Mouse (Mus musculus): ENCODE results near the gene Slc2a5. TPM values are rescaled to one million over a fixed set of nuclear protein-coding genes. Genes with fewer than 3 reads are reported as not detected.

Slc2a5 gene
- polyA plus RNA-seq, 1 experiment, result 2.2 TPM

DNA sequence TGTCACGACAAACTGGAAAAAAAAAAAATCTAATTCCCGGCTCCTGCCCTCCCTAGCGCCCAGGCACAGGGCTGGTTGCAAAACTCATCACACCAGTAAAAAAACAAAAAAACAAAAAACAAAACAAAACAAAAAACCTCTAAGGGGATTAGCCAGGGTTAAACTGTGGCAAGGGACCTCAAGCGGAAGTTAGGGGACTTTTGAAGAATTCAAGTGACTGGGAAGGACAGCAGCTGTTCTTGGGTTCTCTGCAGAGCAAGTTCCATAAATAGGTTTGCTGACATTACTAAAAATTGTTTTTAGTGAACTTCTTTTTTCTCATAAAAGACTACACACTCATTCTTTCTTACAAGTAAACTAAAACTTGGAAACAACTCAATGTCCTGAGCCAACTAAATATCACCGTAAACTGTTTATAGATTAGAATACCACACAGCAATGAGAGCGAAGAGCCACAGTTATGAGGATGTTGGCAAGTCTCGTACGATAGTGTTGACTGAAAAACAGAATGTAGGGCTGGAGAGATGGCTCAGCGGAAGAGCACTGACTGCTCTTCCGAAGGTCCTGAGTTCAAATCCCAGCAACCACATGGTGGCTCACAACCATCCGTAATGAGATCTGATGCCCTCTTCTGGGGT, 38.6 kb upstream of the Slc2a5 start:
- 92% methylated on average over 11 of the region's 11 CpGs for WGBS
- no peak for DNase-seq

DNA sequence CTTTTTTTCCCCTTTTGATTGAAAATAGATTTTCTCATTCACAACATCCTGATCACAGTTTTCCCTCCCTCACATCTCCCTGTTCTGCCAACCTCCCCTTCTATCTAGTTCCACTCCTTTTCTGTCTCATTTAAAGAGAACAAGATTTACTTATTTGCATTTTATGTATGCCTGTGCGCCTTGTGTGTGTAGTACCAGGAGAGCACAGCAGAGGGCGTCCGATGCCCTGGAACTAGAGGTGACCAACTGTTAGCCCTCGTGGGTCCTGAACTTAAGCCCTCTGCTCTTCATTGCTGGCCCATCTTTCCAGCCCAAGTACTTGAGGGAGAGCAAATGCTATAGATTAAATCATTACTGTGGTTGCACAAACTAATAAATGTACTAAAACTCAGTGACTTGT, 33.7 kb upstream of the Slc2a5 start:
- TF ChIP-seq POLR2A (IDR thresholded peaks at IDR 0.05; ENCODE audit: borderline replicate concordance, insufficient read depth, low read length) (no peak), CTCF (IDR thresholded peaks at IDR 0.05; ENCODE audit: borderline replicate concordance, insufficient read depth, low read depth, low read length) (no peak)
- H3K27ac ChIP-seq (ENCODE audit: insufficient read depth, low read length), result no peak overlapping the region
- no peak overlapping the region for H3K4me3 ChIP-seq (replicated peaks; ENCODE audit: insufficient read depth, low read depth, low read length)
- DNase-seq, result no peak
- 83% methylated on average over 4 of the region's 4 CpGs for WGBS
- peaks cover 13% of the 10 kb centered on the region for H3K4me1 ChIP-seq (ENCODE audit: control insufficient read depth, insufficient read depth, low read length)
- H3K27me3 ChIP-seq (ENCODE audit: control insufficient read depth, insufficient read depth, low read length), result no peaks in the 10 kb centered on the region

More for the DNA sequence above, 38.6 kb upstream of the Slc2a5 start:
- Histone ChIP-seq H3K27ac (ENCODE audit: insufficient read depth, low read length) (no peak overlapping the region), H3K27me3 (ENCODE audit: control insufficient read depth, insufficient read depth, low read length) (no peaks in the 10 kb centered on the region), H3K4me3 (replicated peaks; ENCODE audit: insufficient read depth, low read depth, low read length) (no peak overlapping the region), H3K4me1 (ENCODE audit: control insufficient read depth, insufficient read depth, low read length) (no peaks in the 10 kb centered on the region)
- no peak for TF ChIP-seq POLR2A (IDR thresholded peaks at IDR 0.05; ENCODE audit: borderline replicate concordance, insufficient read depth, low read length)
- no peak for TF ChIP-seq CTCF (IDR thresholded peaks at IDR 0.05; ENCODE audit: borderline replicate concordance, insufficient read depth, low read depth, low read length)

GRCm38 (mm10) chr4:150086841-150087160, 32.3 kb upstream of the Slc2a5 start:
- DNase-seq, result no peak
- Histone ChIP-seq H3K4me3 (replicated peaks; ENCODE audit: insufficient read depth, low read depth, low read length) (peak overlapping the region; percentile 75), H3K4me1 (ENCODE audit: control insufficient read depth, insufficient read depth, low read length) (peaks cover 13% of the 10 kb centered on the region), H3K27ac (ENCODE audit: insufficient read depth, low read length) (no peak overlapping the region), H3K27me3 (ENCODE audit: control insufficient read depth, insufficient read depth, low read length) (no peaks in the 10 kb centered on the region)
- 10% methylated on average over 7 of the region's 7 CpGs for WGBS
- TF ChIP-seq POLR2A (IDR thresholded peaks at IDR 0.05; ENCODE audit: borderline replicate concordance, insufficient read depth, low read length) (no peak), CTCF (IDR thresholded peaks at IDR 0.05; ENCODE audit: borderline replicate concordance, insufficient read depth, low read depth, low read length) (no peak)

DNA sequence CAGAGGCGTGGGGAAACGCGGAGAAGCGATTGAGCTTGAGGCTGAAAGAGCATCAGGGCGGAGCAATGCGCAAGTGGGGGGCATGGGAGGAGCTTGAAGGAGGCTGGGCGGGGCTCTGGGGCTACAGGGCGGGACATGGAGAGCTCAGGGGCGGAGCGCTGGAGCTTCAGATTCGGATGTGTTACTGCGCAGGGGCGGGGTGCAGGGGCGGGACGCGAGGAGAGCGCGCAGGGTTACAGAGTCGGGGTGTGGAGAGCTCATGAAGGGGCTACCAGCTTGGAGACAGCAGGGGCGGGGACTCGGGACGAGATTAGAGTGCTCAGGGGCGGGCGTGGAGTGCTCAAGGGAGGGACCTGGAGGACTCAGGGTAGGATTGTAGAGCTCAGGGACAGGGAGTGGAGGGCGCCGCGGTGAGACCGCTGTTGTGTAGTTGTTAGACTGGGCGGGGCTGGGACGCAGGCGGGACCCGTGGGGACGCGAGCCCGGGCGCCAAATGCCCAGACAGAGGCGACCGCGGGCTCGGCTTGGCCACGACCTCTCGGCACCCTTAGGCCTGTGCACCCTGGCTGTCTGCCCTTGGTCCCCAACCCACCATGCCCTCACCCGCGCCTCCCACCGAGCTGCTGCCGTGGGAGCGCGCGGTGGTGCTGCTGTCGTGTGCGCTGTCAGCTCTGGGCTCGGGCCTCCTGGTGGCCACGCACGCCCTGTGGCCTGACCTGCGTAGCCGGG, 31.8 kb upstream of the Slc2a5 start, which contains the start of gene Gpr157:
Gene Gpr157 (plus strand): TSS at position 205 of the 729 bp plus-strand sequence.
- WGBS, result under 1% methylated on average over 55 of the region's 56 CpGs
- peaks cover 13% of the 10 kb centered on the region for H3K4me1 ChIP-seq (ENCODE audit: control insufficient read depth, insufficient read depth, low read length)
- peak within 1 kb of the TSS; percentile 75 for H3K4me3 ChIP-seq (replicated peaks; ENCODE audit: insufficient read depth, low read depth, low read length)
- no peaks in the 10 kb centered on the region for H3K27me3 ChIP-seq (ENCODE audit: control insufficient read depth, insufficient read depth, low read length)
- TF ChIP-seq CTCF (IDR thresholded peaks at IDR 0.05; ENCODE audit: borderline replicate concordance, insufficient read depth, low read depth, low read length) (peak; percentile 23; the same call in 1 of the 2 replicates), POLR2A (IDR thresholded peaks at IDR 0.05; ENCODE audit: borderline replicate concordance, insufficient read depth, low read length) (no peak)
- H3K27ac ChIP-seq (ENCODE audit: insufficient read depth, low read length), result no peak within 1 kb of the TSS
- peak; percentile 89 to 90 for DNase-seq

GRCm38 (mm10) chr4:150087890-150088530, 31.1 kb upstream of the Slc2a5 start:
- no peak overlapping the region for H3K27ac ChIP-seq (ENCODE audit: insufficient read depth, low read length)
- peak overlapping the region; percentile 75 for H3K4me3 ChIP-seq (replicated peaks; ENCODE audit: insufficient read depth, low read depth, low read length)
- DNase-seq, result peak in 1 of 2 experiments; percentile 28
- TF ChIP-seq CTCF (IDR thresholded peaks at IDR 0.05; ENCODE audit: borderline replicate concordance, insufficient read depth, low read depth, low read length) (no peak), POLR2A (IDR thresholded peaks at IDR 0.05; ENCODE audit: borderline replicate concordance, insufficient read depth, low read length) (no peak)
- 27% methylated on average over 29 of the region's 29 CpGs for WGBS
- peaks cover 13% of the 10 kb centered on the region for H3K4me1 ChIP-seq (ENCODE audit: control insufficient read depth, insufficient read depth, low read length)
- no peaks in the 10 kb centered on the region for H3K27me3 ChIP-seq (ENCODE audit: control insufficient read depth, insufficient read depth, low read length)

DNA sequence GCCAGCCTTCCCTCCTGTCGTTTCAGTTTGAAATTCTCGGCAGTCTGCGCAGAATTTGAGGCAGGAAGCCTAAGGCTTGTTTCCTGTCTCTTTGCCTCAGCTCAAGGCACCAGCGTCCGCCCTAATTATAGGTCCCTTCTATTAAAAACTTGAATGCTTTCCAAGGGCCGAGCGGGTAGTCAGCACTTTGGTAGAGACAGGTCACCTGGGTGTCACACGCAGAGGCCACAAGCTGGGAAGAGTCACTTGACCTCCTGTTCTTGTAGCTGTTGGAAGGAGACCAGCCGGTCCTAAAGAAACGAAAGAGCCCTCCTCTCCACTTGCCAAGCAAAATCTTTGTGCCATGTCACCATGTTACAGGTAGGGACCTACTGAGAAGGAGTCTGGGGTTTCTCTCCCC, 30.0 kb upstream of the Slc2a5 start:
- peak; percentile 46 to 51 for DNase-seq
- H3K4me3 ChIP-seq (replicated peaks; ENCODE audit: insufficient read depth, low read depth, low read length), result no peak overlapping the region
- peaks cover 13% of the 10 kb centered on the region for H3K4me1 ChIP-seq (ENCODE audit: control insufficient read depth, insufficient read depth, low read length)
- 26% methylated on average over 10 of the region's 10 CpGs for WGBS
- TF ChIP-seq POLR2A (IDR thresholded peaks at IDR 0.05; ENCODE audit: borderline replicate concordance, insufficient read depth, low read length), result no peak
- no peak for TF ChIP-seq CTCF (IDR thresholded peaks at IDR 0.05; ENCODE audit: borderline replicate concordance, insufficient read depth, low read depth, low read length)
- H3K27me3 ChIP-seq (ENCODE audit: control insufficient read depth, insufficient read depth, low read length), result no peaks in the 10 kb centered on the region
- no peak overlapping the region for H3K27ac ChIP-seq (ENCODE audit: insufficient read depth, low read length)

DNA sequence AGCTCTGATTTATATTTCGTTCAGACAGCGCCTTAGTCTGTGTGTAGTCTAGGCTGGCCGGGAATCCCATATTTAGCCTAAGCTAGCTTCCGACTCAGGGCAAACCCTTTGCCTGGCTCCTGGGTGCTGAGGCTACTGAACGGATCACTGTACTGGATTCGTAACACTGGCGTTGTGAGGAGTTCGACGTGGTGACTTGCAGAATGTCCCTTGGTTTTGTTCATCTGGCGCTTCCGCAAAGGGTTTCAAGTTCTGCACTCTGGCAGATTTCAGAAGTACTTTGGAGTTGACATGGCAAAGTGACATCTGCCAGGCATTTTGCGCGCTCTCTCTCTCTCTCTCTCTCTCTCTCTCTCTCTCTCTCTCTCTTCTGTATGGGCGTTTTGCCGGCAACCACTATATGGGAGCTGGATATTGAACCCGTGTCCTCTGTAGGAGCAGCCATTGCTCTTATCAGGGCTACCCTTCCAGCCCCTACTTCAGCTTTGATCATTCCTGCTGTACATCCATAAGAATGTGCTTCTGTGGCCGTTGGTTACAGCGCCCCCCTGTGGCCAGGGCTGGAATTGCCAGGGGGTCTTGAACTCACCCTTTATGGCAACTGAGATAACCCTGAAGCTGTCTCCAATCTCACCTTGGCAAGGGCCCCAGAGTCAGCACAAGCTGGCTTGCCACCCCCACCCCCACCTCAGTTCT, 27.0 kb upstream of the Slc2a5 start:
- H3K4me3 ChIP-seq (replicated peaks; ENCODE audit: insufficient read depth, low read depth, low read length), result no peak overlapping the region
- TF ChIP-seq CTCF (IDR thresholded peaks at IDR 0.05; ENCODE audit: borderline replicate concordance, insufficient read depth, low read depth, low read length), result peak; percentile 61
- no peak for TF ChIP-seq POLR2A (IDR thresholded peaks at IDR 0.05; ENCODE audit: borderline replicate concordance, insufficient read depth, low read length)
- peaks cover 13% of the 10 kb centered on the region for H3K4me1 ChIP-seq (ENCODE audit: control insufficient read depth, insufficient read depth, low read length)
- H3K27ac ChIP-seq (ENCODE audit: insufficient read depth, low read length), result no peak overlapping the region
- DNase-seq, result peak in 1 of 2 experiments; percentile 39
- WGBS, result 87% methylated on average over 18 of the region's 18 CpGs
- no peaks in the 10 kb centered on the region for H3K27me3 ChIP-seq (ENCODE audit: control insufficient read depth, insufficient read depth, low read length)
